Comparison of ENCODE assay signal across 9 mouse cellular contexts in genomic region chr3:30513314-30513997, GRCm38 (mm10). TPM values are rescaled to one million over a fixed set of nuclear protein-coding genes. Genes with fewer than 3 reads are reported as not detected.
DNase-seq lines count a peak whose midpoint lies in the region; ATAC-seq and TF ChIP-seq lines count a peak whose summit lies in the region.
"Had no signal": no experiment of that assay in that cellular context is flagged by ENCODE, and none has a peak within 500 bp of the region (broad histone marks: within the 10 kb centered on the region; RNA-seq: fewer than 3 reads in every experiment).

No protein-coding gene starts in this region.

- H3K9me3 ChIP-seq in forebrain, embryonic 12.5 days: no peaks in the 10 kb centered on the region
- no peaks in the 10 kb centered on the region for H3K9me3 ChIP-seq in forebrain, embryonic 16.5 days (ENCODE audit: control insufficient read depth, low read length)
- H3K9me3 ChIP-seq in E14TG2a.4 (ENCODE audit: low read length): no peaks in the 10 kb centered on the region
- H3K9me3 ChIP-seq in heart, postnatal 0 days (replicated peaks; ENCODE audit: control insufficient read depth, low read length): no peaks in the 10 kb centered on the region
- no peaks in the 10 kb centered on the region for H3K9me3 ChIP-seq in limb, embryonic 15.5 days

- peaks cover 79% of the 10 kb centered on the region for H3K27me3 ChIP-seq in forebrain, embryonic 12.5 days
- H3K27me3 ChIP-seq in forebrain, embryonic 16.5 days (replicated peaks; ENCODE audit: control insufficient read depth, insufficient read depth, low read length): peaks cover 57% of the 10 kb centered on the region
- H3K27me3 ChIP-seq in E14TG2a.4 (ENCODE audit: insufficient read depth, low read length): peaks cover 83% of the 10 kb centered on the region
- peaks cover 88% of the 10 kb centered on the region for H3K27me3 ChIP-seq in heart, postnatal 0 days (ENCODE audit: control insufficient read depth, insufficient read depth, low read length)
- H3K27me3 ChIP-seq in limb, embryonic 15.5 days: peaks cover 25% of the 10 kb centered on the region

- H3K4me1 ChIP-seq in forebrain, embryonic 12.5 days: peaks cover 47% of the 10 kb centered on the region
- peaks cover 28% of the 10 kb centered on the region for H3K4me1 ChIP-seq in forebrain, embryonic 16.5 days (replicated peaks; ENCODE audit: control insufficient read depth, insufficient read depth, low read length)
- peaks cover 60% of the 10 kb centered on the region for H3K4me1 ChIP-seq in E14TG2a.4 (replicated peaks; ENCODE audit: low read depth, low read length)
- H3K4me1 ChIP-seq in heart, postnatal 0 days (ENCODE audit: control insufficient read depth, insufficient read depth): no peaks in the 10 kb centered on the region
- peaks cover 38% of the 10 kb centered on the region for H3K4me1 ChIP-seq in limb, embryonic 15.5 days

- peak overlapping the region; percentile 42 for H3K4me3 ChIP-seq in forebrain, embryonic 12.5 days (replicated peaks)
- no peak overlapping the region for H3K4me3 ChIP-seq in forebrain, embryonic 16.5 days (replicated peaks; ENCODE audit: low read length)
- peak overlapping the region; percentile 75 for H3K4me3 ChIP-seq in E14TG2a.4 (replicated peaks; ENCODE audit: low read length)
- H3K4me3 ChIP-seq in heart, postnatal 0 days (ENCODE audit: low read depth, low read length): peak overlapping the region; percentile 53
- peak overlapping the region; percentile 52 for H3K4me3 ChIP-seq in limb, embryonic 15.5 days

- H3K9ac ChIP-seq in forebrain, embryonic 12.5 days: no peak overlapping the region
- no peak overlapping the region for H3K9ac ChIP-seq in forebrain, embryonic 16.5 days (replicated peaks; ENCODE audit: low read depth, low read length)
- no peak overlapping the region for H3K9ac ChIP-seq in heart, postnatal 0 days (replicated peaks; ENCODE audit: low read depth, low read length)
- H3K9ac ChIP-seq in limb, embryonic 15.5 days: 0 out of 2 replicates have a peak overlapping the region, but pooled peaks have one; percentile 45

- TF ChIP-seq CTCF in E14TG2a.4 (conservative IDR thresholded peaks at IDR 0.05; ENCODE audit: low read length): no peak
- no peak for TF ChIP-seq CTCF in heart, postnatal 0 days (IDR thresholded peaks at IDR 0.05; ENCODE audit: low read depth)

- H3K4me2 ChIP-seq in forebrain, embryonic 12.5 days: peak overlapping the region; percentile 85
- H3K4me2 ChIP-seq in forebrain, embryonic 16.5 days (ENCODE audit: low read length): no peak overlapping the region; the same call in 1 of the 2 replicates
- H3K4me2 ChIP-seq in heart, postnatal 0 days (ENCODE audit: low read depth, low read length): peak overlapping the region; percentile 64
- H3K4me2 ChIP-seq in limb, embryonic 15.5 days: peak overlapping the region; percentile 81

- 2% methylated on average over 16 of the region's 16 CpGs for WGBS in forebrain, embryonic 12.5 days
- 4% methylated on average over 16 of the region's 16 CpGs for WGBS in forebrain, embryonic 16.5 days
- 17% methylated on average over 16 of the region's 16 CpGs for WGBS in heart, postnatal 0 days
- WGBS in limb, embryonic 15.5 days: 12% methylated on average over 16 of the region's 16 CpGs

- no peaks in the 10 kb centered on the region for H3K36me3 ChIP-seq in forebrain, embryonic 12.5 days (replicated peaks)
- no peaks in the 10 kb centered on the region for H3K36me3 ChIP-seq in forebrain, embryonic 16.5 days (ENCODE audit: control insufficient read depth, insufficient read depth)
- H3K36me3 ChIP-seq in E14TG2a.4 (ENCODE audit: insufficient read depth, low read length): no peaks in the 10 kb centered on the region
- H3K36me3 ChIP-seq in heart, postnatal 0 days (replicated peaks; ENCODE audit: control insufficient read depth, insufficient read depth, low read length): no peaks in the 10 kb centered on the region
- no peaks in the 10 kb centered on the region for H3K36me3 ChIP-seq in limb, embryonic 15.5 days

- no peak for DNase-seq in heart, postnatal 0 days (ENCODE audit: low spot score)
- no peak for DNase-seq in thymus, adult 18-20 months
- DNase-seq in spleen, postnatal 14 days (ENCODE audit: low spot score in 2 of 2): no peak

- no peak for ATAC-seq in forebrain, embryonic 12.5 days (ENCODE audit: low FRiP score)
- ATAC-seq in forebrain, embryonic 16.5 days: no peak
- ATAC-seq in heart, postnatal 0 days (ENCODE audit: insufficient read depth, low read depth): no peak
- ATAC-seq in limb, embryonic 15.5 days (ENCODE audit: insufficient number of reproducible peaks, low FRiP score, low TSS enrichment, low read depth): no peak
- no peak for ATAC-seq in megakaryocyte-erythroid progenitor cell, adult 5-6 weeks (replicated peaks; ENCODE audit: low FRiP score, low TSS enrichment, poor library complexity, severe bottlenecking)
- ATAC-seq: activated CD4-positive, CD25-positive, alpha-beta regulatory T cell, adult 4 months had no signal

- TF ChIP-seq EP300 in heart, postnatal 0 days (IDR thresholded peaks at IDR 0.05; ENCODE audit: low read depth): no peak

- no peak overlapping the region for H3K27ac ChIP-seq in forebrain, embryonic 12.5 days
- no peak overlapping the region for H3K27ac ChIP-seq in forebrain, embryonic 16.5 days (ENCODE audit: low read length)
- no peak overlapping the region for H3K27ac ChIP-seq in heart, postnatal 0 days (ENCODE audit: low read depth)
- peak overlapping the region; percentile 91 for H3K27ac ChIP-seq in limb, embryonic 15.5 days

RNA-seq across cellular contexts. Expression of gene Mecom, which starts 34.4 kb away (rescaled TPM):
- 12.1 and 12.2 TPM in 2 replicates for polyA plus RNA-seq in forebrain, embryonic 12.5 days (2016; fragmentation: Nextera tagmentation; extraction: Ambion mirVana)
- 2.1 and 2.8 TPM in 2 replicates for polyA plus RNA-seq in forebrain, embryonic 16.5 days (2015; fragmentation: Nextera tagmentation; extraction: Ambion mirVana)
- total RNA-seq in heart, postnatal 0 days (2014; rRNA removed; ENCODE audit: low replicate concordance): 18.9 and 29.6 TPM in 2 replicates
- polyA plus RNA-seq in heart, postnatal 0 days (2015; fragmentation: Nextera tagmentation; extraction: Ambion mirVana): 8.4 and 8.5 TPM in 2 replicates
- polyA plus RNA-seq in limb, embryonic 15.5 days (2015; fragmentation: Nextera tagmentation; extraction: Ambion mirVana): 37.7 and 38.4 TPM in 2 replicates
- total RNA-seq in megakaryocyte-erythroid progenitor cell, adult 5-6 weeks (2014; fragmentation: Nextera tagmentation): 1.5 TPM in 1 of 2 replicates, not detected in the other
- 6.5 and 8.8 TPM in 2 replicates for total RNA-seq in megakaryocyte-erythroid progenitor cell, adult 5-6 weeks (2017)
- polyA plus RNA-seq: activated CD4-positive, CD25-positive, alpha-beta regulatory T cell, adult 4 months had no signal
